Mouse (Mus musculus) brain, embryonic 14.5 days (tissue): ENCODE measurements around the gene Krr1. TPM values are rescaled to one million over a fixed set of nuclear protein-coding genes. Genes with fewer than 3 reads are reported as not detected.

Source experiments
- DNase-seq: peaks from one replicate; pipeline ENCODE4 v3.0.0-alpha.2; 2011; ENCODE audit warnings: low read depth
- CTCF ChIP-seq: fragments of 200-500 bp; IDR thresholded peaks from 2 replicates; pipeline ENCODE4 v1.5.1; 2012; ENCODE audit warnings: inconsistent platforms, mild to moderate bottlenecking, moderate library complexity, borderline replicate concordance; ENCODE audit not compliant: insufficient read depth, insufficient read length; ENCODE audit errors: extremely low read depth
- POLR2A ChIP-seq: fragments of 200-500 bp; IDR thresholded peaks from 2 replicates; pipeline ENCODE4 v1.6.1; 2012; ENCODE audit warnings: mild to moderate bottlenecking, inconsistent platforms, borderline replicate concordance; ENCODE audit not compliant: poor library complexity, insufficient read depth, insufficient read length, severe bottlenecking; ENCODE audit errors: extremely low read depth
- polyA plus RNA-seq: library from polyadenylated mRNA; depleted of rRNA; stranded (reverse); fragments of >200 nt; gene quantifications from 2 replicates; pipeline ENCODE4 v1.2.3, GENCODE M21; 2012

Gene Krr1
- polyA plus RNA-seq, 1 experiment = 29.9 TPM

- no peak for DNase-seq
- TF ChIP-seq POLR2A = no peak
- TF ChIP-seq CTCF = no peak
Observed at GRCm38 (mm10) chr10:111948041-111948440, 24.4 kb upstream of the Krr1 start.

- no peak for DNase-seq
- no peak for TF ChIP-seq CTCF
- no peak for TF ChIP-seq POLR2A
Observed at GRCm38 (mm10) chr10:111949008-111949407, 23.5 kb upstream of the Krr1 start.

- DNase-seq = no peak
- TF ChIP-seq POLR2A = no peak
- TF ChIP-seq CTCF = no peak
Observed at GRCm38 (mm10) chr10:111955836-111956235, 16.6 kb upstream of the Krr1 start.

GRCm38 (mm10) chr10:111957271-111958045, 15.0 kb upstream of the Krr1 start:
- TF ChIP-seq CTCF (peak; percentile 74), POLR2A (no peak)
- peak; percentile 92 for DNase-seq

- TF ChIP-seq POLR2A = no peak
- no peak for TF ChIP-seq CTCF
- no peak for DNase-seq
Observed at GRCm38 (mm10) chr10:111958046-111958421, 14.4 kb upstream of the Krr1 start.

- TF ChIP-seq CTCF (no peak), POLR2A (no peak)
- no peak for DNase-seq
Observed at GRCm38 (mm10) chr10:111959353-111959752, 13.1 kb upstream of the Krr1 start.

- no peak for TF ChIP-seq POLR2A
- no peak for TF ChIP-seq CTCF
- DNase-seq = no peak
Observed at GRCm38 (mm10) chr10:111960459-111960858, 12.0 kb upstream of the Krr1 start.

GRCm38 (mm10) chr10:111966394-111966793, 6.1 kb upstream of the Krr1 start:
- peak; percentile 31; the same call in 1 of the 2 replicates for TF ChIP-seq CTCF
- TF ChIP-seq POLR2A = no peak
- no peak for DNase-seq

GRCm38 (mm10) chr10:111971929-111972328, 535 bp upstream of the Krr1 start:
- TF ChIP-seq CTCF (no peak), POLR2A (no peak)
- DNase-seq = no peak

- TF ChIP-seq CTCF (peak; percentile 86; the same call in 1 of the 2 replicates), POLR2A (no peak)
- peak; percentile 70 for DNase-seq
Observed at GRCm38 (mm10) chr10:111977584-111977983, 5.1 kb downstream of the Krr1 start.

- TF ChIP-seq CTCF (no peak), POLR2A (no peak)
- no peak for DNase-seq
Observed at GRCm38 (mm10) chr10:111983070-111983469, 10.6 kb downstream of the Krr1 start.

- DNase-seq = no peak
- TF ChIP-seq POLR2A (no peak), CTCF (no peak)
Observed at GRCm38 (mm10) chr10:111986453-111986852, 14.0 kb downstream of the Krr1 start.

GRCm38 (mm10) chr10:111995803-111996548, 23.5 kb downstream of the Krr1 start:
- DNase-seq = peak; percentile 5
- TF ChIP-seq CTCF = no peak
- no peak for TF ChIP-seq POLR2A
